Mouse (Mus musculus) ES-E14 (cell line): ENCODE measurements at regions not wholly inside any gene's neighbourhood (a gene's known extent, or its start where the extent isn't known, plus 50 kb on each side); places are given as distances from the start of the nearest gene placed in this dataset.

Experiments used
- DNase-seq: peaks from one replicate; pipeline ENCODE4 v3.0.0-alpha.2; 2013; ENCODE audit warnings: low read depth, low spot score
- H3K27ac ChIP-seq: 2 replicates; pipeline ENCODE4 v1.5.1; 2012; ENCODE audit warnings: low read depth, mild to moderate bottlenecking, low read length, moderate library complexity, mixed read lengths; ENCODE audit not compliant: poor library complexity, insufficient read depth, severe bottlenecking
- H3K36me3 ChIP-seq: 2 replicates; pipeline ENCODE4 v1.6.1; 2012; ENCODE audit warnings: mild to moderate bottlenecking, low read length, moderate library complexity, mixed read lengths; ENCODE audit not compliant: control insufficient read depth, poor library complexity, insufficient read depth, severe bottlenecking
- H3K4me1 ChIP-seq, 2 experiments: fragments of 150-350 bp in 1 of 2; sonication (generic) in 1 of 2; 2 replicates each; pipeline ENCODE4 v1.6.1; 2012; ENCODE audit warnings: low read length in 2 of 2, mild to moderate bottlenecking in 1 of 2, mixed read lengths in 1 of 2; ENCODE audit not compliant: control insufficient read depth in 2 of 2, insufficient read depth in 2 of 2, poor library complexity in 1 of 2
- H3K4me3 ChIP-seq, 2 experiments: fragments of 150-350 bp in 1 of 2; sonication (generic) in 1 of 2; 2 replicates each; pipeline ENCODE4 v1.5.1; 2012; ENCODE audit warnings: low read length in 2 of 2, low read depth in 1 of 2, mild to moderate bottlenecking in 1 of 2, mixed read lengths in 1 of 2; ENCODE audit not compliant: insufficient read depth in 1 of 2, poor library complexity in 1 of 2, severe bottlenecking in 1 of 2
- H3K9ac ChIP-seq: 2 replicates; pipeline ENCODE4 v1.6.1; 2012; ENCODE audit warnings: low read depth, mild to moderate bottlenecking, low read length, mixed read lengths; ENCODE audit not compliant: poor library complexity, insufficient read depth, severe bottlenecking
- H3K9me3 ChIP-seq: fragments of 150-350 bp; sonication (generic); 2 replicates; pipeline ENCODE4 v1.6.1; 2012; ENCODE audit warnings: low read depth, mild to moderate bottlenecking, low read length; ENCODE audit not compliant: control insufficient read depth, insufficient read depth
- CHD2 ChIP-seq: IDR thresholded peaks from 2 replicates; pipeline ENCODE4 v1.6.1; 2014; ENCODE audit warnings: mild to moderate bottlenecking, low read depth, low read length, inconsistent platforms
- HCFC1 ChIP-seq: IDR thresholded peaks from 2 replicates; pipeline ENCODE4 v1.6.1; 2012; ENCODE audit warnings: low read length, inconsistent platforms, borderline replicate concordance; ENCODE audit not compliant: insufficient read depth
- MAFK ChIP-seq: IDR thresholded peaks from 2 replicates; pipeline ENCODE4 v1.6.1; 2014; ENCODE audit warnings: mild to moderate bottlenecking, low read depth, low read length, inconsistent platforms; ENCODE audit not compliant: insufficient read depth
- ZC3H11A ChIP-seq: IDR thresholded peaks from 2 replicates; pipeline ENCODE4 v1.6.1; 2012; ENCODE audit warnings: low read depth, mild to moderate bottlenecking, inconsistent platforms, low read length, borderline replicate concordance
- ZNF384 ChIP-seq: IDR thresholded peaks from 2 replicates; pipeline ENCODE4 v1.6.1; 2012; ENCODE audit warnings: low read depth, low read length, inconsistent platforms
- in situ Hi-C, 2 experiments: fragments of 600-800 bp; cut with MboI; formaldehyde crosslinking; loops; one replicate each; pipeline ENCODE4 v1.15.1; 2025; ENCODE audit warnings: low sequenced_read_pairs in 2 of 2, inconsistent platforms in 1 of 2; ENCODE audit not compliant: unreplicated experiment in 2 of 2

GRCm38 (mm10) chr8:102116846-102117403, 668.5 kb downstream of the Cdh11 start:
- TF ChIP-seq ZC3H11A (no peak), HCFC1 (no peak), CHD2 (no peak), ZNF384 (no peak), MAFK (no peak)
- no peak for DNase-seq
- Histone ChIP-seq H3K4me3 (no peak overlapping the region), H3K36me3 (no peaks in the 10 kb centered on the region), H3K27ac (no peak overlapping the region), H3K4me1 (no peaks in the 10 kb centered on the region), H3K9ac (no peak overlapping the region), H3K9me3 (no peaks in the 10 kb centered on the region)
- in situ Hi-C loops, result no loop called here

GRCm38 (mm10) chr8:102103773-102104172, 681.7 kb downstream of the Cdh11 start:
- Histone ChIP-seq H3K9me3 (no peaks in the 10 kb centered on the region), H3K9ac (no peak overlapping the region), H3K4me3 (no peak overlapping the region), H3K4me1 (no peaks in the 10 kb centered on the region), H3K27ac (no peak overlapping the region), H3K36me3 (no peaks in the 10 kb centered on the region)
- in situ Hi-C loops, result no loop called here
- no peak for TF ChIP-seq CHD2
- TF ChIP-seq ZC3H11A, result no peak
- TF ChIP-seq ZNF384, result no peak
- DNase-seq, result no peak

GRCm38 (mm10) chr8:102096726-102097125, 688.7 kb downstream of the Cdh11 start:
- H3K4me3 ChIP-seq, result no peak overlapping the region
- no peak for DNase-seq
- H3K4me1 ChIP-seq, result no peaks in the 10 kb centered on the region
- H3K9ac ChIP-seq, result no peak overlapping the region
- no peaks in the 10 kb centered on the region for H3K36me3 ChIP-seq
- TF ChIP-seq ZNF384 (no peak), ZC3H11A (no peak), CHD2 (no peak), HCFC1 (no peak), MAFK (no peak)
- in situ Hi-C loops, result no loop called here
- H3K9me3 ChIP-seq, result no peaks in the 10 kb centered on the region
- no peak overlapping the region for H3K27ac ChIP-seq

- no peak overlapping the region for H3K4me3 ChIP-seq
- H3K9me3 ChIP-seq, result no peaks in the 10 kb centered on the region
- H3K9ac ChIP-seq, result no peak overlapping the region
- DNase-seq, result no peak
- TF ChIP-seq ZC3H11A (no peak), HCFC1 (no peak), CHD2 (no peak), ZNF384 (no peak), MAFK (no peak)
- in situ Hi-C loops, result no loop called here
- H3K27ac ChIP-seq, result no peak overlapping the region
- H3K36me3 ChIP-seq, result no peaks in the 10 kb centered on the region
- H3K4me1 ChIP-seq, result no peaks in the 10 kb centered on the region
Observed at GRCm38 (mm10) chr8:102085927-102086326, 699.5 kb downstream of the Cdh11 start.

GRCm38 (mm10) chr8:102075611-102076010, 709.8 kb downstream of the Cdh11 start:
- no peaks in the 10 kb centered on the region for H3K9me3 ChIP-seq
- H3K4me1 ChIP-seq, result no peaks in the 10 kb centered on the region
- no peak for DNase-seq
- H3K36me3 ChIP-seq, result no peaks in the 10 kb centered on the region
- no peak overlapping the region for H3K4me3 ChIP-seq
- in situ Hi-C loops, result no loop called here
- H3K27ac ChIP-seq, result no peak overlapping the region
- no peak overlapping the region for H3K9ac ChIP-seq
- TF ChIP-seq ZC3H11A (no peak), ZNF384 (no peak), HCFC1 (no peak), CHD2 (no peak), MAFK (no peak)
